Mouse (Mus musculus) midbrain, embryonic 15.5 days (tissue): ENCODE results near the gene Akap13. TPM values are rescaled to one million over a fixed set of nuclear protein-coding genes. Genes with fewer than 3 reads are reported as not detected.

Experiments
- ATAC-seq: fragments of 200-750 bp; cut with Nextera tagmentation; replicated peaks from 2 replicates; pipeline ENCODE4 v1.8.0; 2017; ENCODE audit warnings: moderate TSS enrichment
- H3K27ac ChIP-seq: fragments of 300-500 bp; sonication (generic); 2 replicates; pipeline ENCODE4 v1.5.1; 2015; ENCODE audit warnings: mild to moderate bottlenecking, inconsistent platforms
- H3K27me3 ChIP-seq: fragments of 300-500 bp; sonication (generic); replicated peaks from 2 replicates; pipeline ENCODE4 v1.6.1; 2015; ENCODE audit warnings: inconsistent platforms
- H3K36me3 ChIP-seq: fragments of 300-500 bp; sonication (generic); replicated peaks from 2 replicates; pipeline ENCODE4 v1.6.1; 2015; ENCODE audit warnings: inconsistent platforms
- H3K4me1 ChIP-seq: fragments of 300-500 bp; sonication (generic); 2 replicates; pipeline ENCODE4 v1.6.1; 2015; ENCODE audit warnings: inconsistent platforms
- H3K4me2 ChIP-seq: fragments of 300-500 bp; sonication (generic); 2 replicates; pipeline ENCODE4 v1.6.1; 2015; ENCODE audit warnings: inconsistent platforms, mild to moderate bottlenecking, moderate library complexity
- H3K4me3 ChIP-seq: fragments of 300-500 bp; sonication (generic); 2 replicates; pipeline ENCODE4 v1.5.1; 2015; ENCODE audit warnings: mild to moderate bottlenecking, inconsistent platforms
- H3K9ac ChIP-seq: fragments of 300-500 bp; sonication (generic); 2 replicates; pipeline ENCODE4 v1.6.1; 2015; ENCODE audit warnings: mild to moderate bottlenecking, inconsistent platforms
- H3K9me3 ChIP-seq: fragments of 300-500 bp; sonication (generic); 2 replicates; pipeline ENCODE4 v1.6.1; 2016; ENCODE audit warnings: inconsistent platforms
- WGBS: fragments of 180-500 bp; shearing (Covaris S2); methylation state at CpG from one replicate; pipeline ENCODE4 v1.1.7; 2015; ENCODE audit warnings: mixed read lengths; 5-methylcytosine and 5-hydroxymethylcytosine counted together
- polyA plus RNA-seq: library from polyadenylated mRNA; unstranded; fragments of >200 nt; fragmentation: Nextera tagmentation; extraction: Ambion mirVana; gene quantifications from 2 replicates; pipeline ENCODE4 v1.2.1, GENCODE M21; 2015

The Akap13 gene
- polyA plus RNA-seq, 1 experiment from 2014 or later = 16.1 TPM

GRCm38 (mm10) chr7:75470318-75470925, 15.1 kb downstream of the Akap13 start:
- H3K4me3 ChIP-seq = no peak overlapping the region
- no peaks in the 10 kb centered on the region for H3K9me3 ChIP-seq
- no peaks in the 10 kb centered on the region for H3K27me3 ChIP-seq
- no peak overlapping the region for H3K27ac ChIP-seq
- H3K9ac ChIP-seq = no peak overlapping the region
- no peaks in the 10 kb centered on the region for H3K36me3 ChIP-seq
- no peaks in the 10 kb centered on the region for H3K4me1 ChIP-seq
- ATAC-seq = no peak
- H3K4me2 ChIP-seq = no peak overlapping the region
- 20% methylated on average over 7 of the region's 7 CpGs for WGBS

GRCm38 (mm10) chr7:75472316-75473195, 17.2 kb downstream of the Akap13 start:
- no peaks in the 10 kb centered on the region for H3K9me3 ChIP-seq
- no peak for ATAC-seq
- H3K4me1 ChIP-seq = no peaks in the 10 kb centered on the region
- no peaks in the 10 kb centered on the region for H3K27me3 ChIP-seq
- H3K4me2 ChIP-seq = no peak overlapping the region
- no peaks in the 10 kb centered on the region for H3K36me3 ChIP-seq
- no peak overlapping the region for H3K4me3 ChIP-seq
- WGBS = 80% methylated on average over 7 of the region's 7 CpGs
- H3K27ac ChIP-seq = no peak overlapping the region
- H3K9ac ChIP-seq = no peak overlapping the region

GRCm38 (mm10) chr7:75473294-75473693, 18.0 kb downstream of the Akap13 start:
- H3K4me2 ChIP-seq = no peak overlapping the region
- H3K4me3 ChIP-seq = no peak overlapping the region
- ATAC-seq = no peak
- no peaks in the 10 kb centered on the region for H3K36me3 ChIP-seq
- H3K27me3 ChIP-seq = no peaks in the 10 kb centered on the region
- no peaks in the 10 kb centered on the region for H3K4me1 ChIP-seq
- WGBS = 70% methylated on average over 1 of the region's 1 CpGs
- no peak overlapping the region for H3K27ac ChIP-seq
- no peak overlapping the region for H3K9ac ChIP-seq
- H3K9me3 ChIP-seq = no peaks in the 10 kb centered on the region

GRCm38 (mm10) chr7:75474064-75474463, 18.7 kb downstream of the Akap13 start:
- Histone ChIP-seq H3K4me3 (no peak overlapping the region), H3K9me3 (no peaks in the 10 kb centered on the region), H3K36me3 (no peaks in the 10 kb centered on the region), H3K4me1 (no peaks in the 10 kb centered on the region), H3K9ac (no peak overlapping the region), H3K27ac (no peak overlapping the region), H3K4me2 (no peak overlapping the region), H3K27me3 (no peaks in the 10 kb centered on the region)
- 83% methylated on average over 1 of the region's 1 CpGs for WGBS
- no peak for ATAC-seq

- no peaks in the 10 kb centered on the region for H3K36me3 ChIP-seq
Observed at GRCm38 (mm10) chr7:75474564-75475150, 19.3 kb downstream of the Akap13 start.

GRCm38 (mm10) chr7:75478060-75478459, 22.7 kb downstream of the Akap13 start:
- H3K4me2 ChIP-seq = no peak overlapping the region
- H3K27ac ChIP-seq = no peak overlapping the region
- H3K9ac ChIP-seq = no peak overlapping the region
- H3K9me3 ChIP-seq = no peaks in the 10 kb centered on the region
- no peak for ATAC-seq
- no peak overlapping the region for H3K4me3 ChIP-seq
- H3K36me3 ChIP-seq = no peaks in the 10 kb centered on the region
- WGBS = 95% methylated on average over 2 of the region's 2 CpGs
- H3K4me1 ChIP-seq = no peaks in the 10 kb centered on the region
- H3K27me3 ChIP-seq = no peaks in the 10 kb centered on the region

More at GRCm38 (mm10) chr7:75474564-75475150, 19.3 kb downstream of the Akap13 start:
- H3K9ac ChIP-seq = no peak overlapping the region
- no peaks in the 10 kb centered on the region for H3K9me3 ChIP-seq
- H3K27me3 ChIP-seq = no peaks in the 10 kb centered on the region
- no peak overlapping the region for H3K4me3 ChIP-seq
- H3K4me2 ChIP-seq = no peak overlapping the region
- no peak for ATAC-seq
- no peaks in the 10 kb centered on the region for H3K4me1 ChIP-seq
- H3K27ac ChIP-seq = no peak overlapping the region

- Histone ChIP-seq H3K9me3 (no peaks in the 10 kb centered on the region), H3K4me2 (no peak overlapping the region), H3K4me1 (no peaks in the 10 kb centered on the region), H3K27ac (no peak overlapping the region), H3K36me3 (no peaks in the 10 kb centered on the region), H3K27me3 (no peaks in the 10 kb centered on the region), H3K4me3 (no peak overlapping the region), H3K9ac (no peak overlapping the region)
- 92% methylated on average over 6 of the region's 6 CpGs for WGBS
- ATAC-seq = no peak
Observed at GRCm38 (mm10) chr7:75480721-75481426, 25.5 kb downstream of the Akap13 start.

GRCm38 (mm10) chr7:75486031-75486430, 30.7 kb downstream of the Akap13 start:
- 81% methylated on average over 2 of the region's 2 CpGs for WGBS
- H3K4me2 ChIP-seq = no peak overlapping the region
- no peaks in the 10 kb centered on the region for H3K36me3 ChIP-seq
- H3K27ac ChIP-seq = no peak overlapping the region
- no peak overlapping the region for H3K9ac ChIP-seq
- ATAC-seq = no peak
- H3K4me1 ChIP-seq = no peaks in the 10 kb centered on the region
- no peaks in the 10 kb centered on the region for H3K27me3 ChIP-seq
- no peaks in the 10 kb centered on the region for H3K9me3 ChIP-seq
- H3K4me3 ChIP-seq = no peak overlapping the region

GRCm38 (mm10) chr7:75495941-75496441, 40.7 kb downstream of the Akap13 start:
- Histone ChIP-seq H3K27me3 (no peaks in the 10 kb centered on the region), H3K9me3 (no peaks in the 10 kb centered on the region), H3K4me2 (no peak overlapping the region), H3K4me1 (no peaks in the 10 kb centered on the region), H3K36me3 (no peaks in the 10 kb centered on the region), H3K9ac (no peak overlapping the region), H3K27ac (no peak overlapping the region), H3K4me3 (no peak overlapping the region)
- WGBS = 76% methylated on average over 3 of the region's 3 CpGs
- ATAC-seq = no peak

- WGBS = 78% methylated on average over 5 of the region's 5 CpGs
- H3K4me2 ChIP-seq = no peak overlapping the region
- H3K4me3 ChIP-seq = no peak overlapping the region
- no peak overlapping the region for H3K9ac ChIP-seq
- no peak overlapping the region for H3K27ac ChIP-seq
- H3K36me3 ChIP-seq = no peaks in the 10 kb centered on the region
- H3K27me3 ChIP-seq = no peaks in the 10 kb centered on the region
- ATAC-seq = no peak
- no peaks in the 10 kb centered on the region for H3K9me3 ChIP-seq
- H3K4me1 ChIP-seq = no peaks in the 10 kb centered on the region
Observed at GRCm38 (mm10) chr7:75498627-75499026, 43.3 kb downstream of the Akap13 start.

GRCm38 (mm10) chr7:75499271-75499670, 43.9 kb downstream of the Akap13 start:
- no peak overlapping the region for H3K4me3 ChIP-seq
- no peak for ATAC-seq
- no peak overlapping the region for H3K27ac ChIP-seq
- H3K9me3 ChIP-seq = no peaks in the 10 kb centered on the region
- no peaks in the 10 kb centered on the region for H3K4me1 ChIP-seq
- no peak overlapping the region for H3K9ac ChIP-seq
- H3K27me3 ChIP-seq = no peaks in the 10 kb centered on the region
- no peak overlapping the region for H3K4me2 ChIP-seq
- 93% methylated on average over 7 of the region's 7 CpGs for WGBS
- no peaks in the 10 kb centered on the region for H3K36me3 ChIP-seq

- Histone ChIP-seq H3K4me3 (no peak overlapping the region), H3K9ac (no peak overlapping the region), H3K27ac (no peak overlapping the region), H3K4me1 (no peaks in the 10 kb centered on the region), H3K36me3 (no peaks in the 10 kb centered on the region), H3K9me3 (no peaks in the 10 kb centered on the region), H3K27me3 (no peaks in the 10 kb centered on the region), H3K4me2 (no peak overlapping the region)
- no peak for ATAC-seq
- 89% methylated on average over 4 of the region's 4 CpGs for WGBS
Observed at GRCm38 (mm10) chr7:75500164-75500563, 44.8 kb downstream of the Akap13 start.
